Mouse (Mus musculus) adrenal gland, adult (tissue): ENCODE data around the gene Tmem117.

Experiments used
- DNase-seq, 2 experiments: peaks; one replicate each; pipeline ENCODE4 v3.0.0; 2022 to 2023; ENCODE audit warnings: low spot score in 1 of 2; ENCODE audit not compliant: inconsistent age in 2 of 2

The Tmem117 gene

GRCm38 (mm10) chr15:94864134-94864533 lies 235.1 kb downstream of the Tmem117 start:
- no peak for DNase-seq

DNA sequence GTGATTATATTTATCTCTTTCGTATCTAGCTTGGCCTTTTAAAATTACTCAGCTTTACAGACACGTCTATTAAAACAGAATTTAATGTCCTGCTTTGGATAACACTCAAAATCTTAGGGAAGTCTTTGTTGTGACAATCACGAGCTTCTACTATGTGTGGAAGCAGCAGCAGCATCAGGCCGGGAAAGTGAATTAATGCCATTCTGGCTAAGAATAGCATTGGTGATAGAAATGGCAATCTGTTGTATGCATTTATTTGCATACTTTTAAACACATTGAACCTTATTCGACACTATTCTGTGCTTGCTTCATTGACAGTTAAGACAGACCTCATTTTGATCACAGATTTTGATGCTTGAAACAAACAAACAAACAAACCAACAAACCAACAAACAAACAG lies 239.3 kb downstream of the Tmem117 start:
- no peak for DNase-seq

- no peak for DNase-seq
Observed at GRCm38 (mm10) chr15:94885026-94885425, 256.0 kb downstream of the Tmem117 start.

DNA sequence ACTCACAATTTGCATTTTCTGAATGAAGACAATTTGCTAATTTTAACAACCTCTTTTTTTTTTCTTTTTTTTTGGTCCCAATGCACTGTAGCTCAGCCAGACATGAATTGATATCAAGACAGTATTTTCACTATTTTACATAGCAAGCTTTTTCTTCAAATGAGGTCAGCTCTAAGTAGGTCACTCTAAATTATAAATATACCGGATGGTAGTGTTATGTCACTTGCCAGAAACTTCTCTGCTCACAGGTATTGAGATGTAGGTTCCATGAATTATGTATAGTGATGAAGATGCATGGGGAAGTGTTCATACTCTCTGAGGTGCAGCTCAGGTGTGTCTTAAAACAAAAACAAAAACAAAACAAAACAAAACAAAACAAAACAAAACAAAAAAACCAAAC lies 264.2 kb downstream of the Tmem117 start:
- DNase-seq = no peak

GRCm38 (mm10) chr15:94894086-94894485 lies 265.1 kb downstream of the Tmem117 start:
- no peak for DNase-seq

- no peak for DNase-seq
Observed at GRCm38 (mm10) chr15:94895681-94896080, 266.6 kb downstream of the Tmem117 start.

GRCm38 (mm10) chr15:94903188-94903587 lies 274.2 kb downstream of the Tmem117 start:
- DNase-seq = no peak

- no peak for DNase-seq
Observed at GRCm38 (mm10) chr15:94904672-94905407, 275.8 kb downstream of the Tmem117 start.

- DNase-seq = no peak
Observed at GRCm38 (mm10) chr15:94921672-94922071, 292.6 kb downstream of the Tmem117 start.

DNA sequence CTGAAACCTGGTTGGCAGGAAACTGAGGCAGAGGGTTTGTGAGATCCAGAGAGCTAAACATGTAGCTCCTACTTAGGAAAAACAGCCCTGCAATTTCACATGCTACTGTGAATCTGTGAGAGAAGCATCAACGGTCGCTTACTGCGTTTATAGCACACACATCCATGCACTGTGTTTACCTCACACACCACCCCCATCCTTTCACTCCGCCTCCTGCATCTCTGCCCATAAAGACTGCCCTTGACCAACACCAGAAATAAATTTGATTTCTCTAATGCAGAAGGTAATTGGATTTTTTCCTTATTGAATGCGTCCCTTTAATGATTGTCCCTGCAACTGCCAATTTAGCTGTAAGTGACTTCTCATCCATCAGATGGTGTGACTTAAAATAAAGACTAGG lies 299.0 kb downstream of the Tmem117 start:
- DNase-seq = no peak

DNA sequence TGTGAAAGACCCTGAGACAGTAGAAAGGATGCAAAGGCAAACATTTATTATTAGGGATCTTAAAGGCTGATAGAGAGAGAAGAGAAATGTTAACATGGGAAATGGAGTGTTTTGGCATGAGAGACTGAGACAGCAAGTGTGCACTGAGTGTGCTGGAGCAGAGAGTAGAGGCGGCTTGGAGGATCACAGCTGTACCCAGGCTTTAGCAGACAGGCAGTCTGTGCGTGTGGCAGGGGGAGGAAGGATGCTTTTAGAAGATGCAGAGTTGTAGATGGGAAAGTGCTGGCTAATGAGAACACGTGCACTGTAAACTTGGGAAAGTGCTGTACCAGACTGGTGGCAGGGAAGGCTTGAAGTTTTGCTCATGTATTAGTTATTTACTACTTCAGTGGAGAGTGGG lies 301.7 kb downstream of the Tmem117 start:
- DNase-seq = no peak

DNA sequence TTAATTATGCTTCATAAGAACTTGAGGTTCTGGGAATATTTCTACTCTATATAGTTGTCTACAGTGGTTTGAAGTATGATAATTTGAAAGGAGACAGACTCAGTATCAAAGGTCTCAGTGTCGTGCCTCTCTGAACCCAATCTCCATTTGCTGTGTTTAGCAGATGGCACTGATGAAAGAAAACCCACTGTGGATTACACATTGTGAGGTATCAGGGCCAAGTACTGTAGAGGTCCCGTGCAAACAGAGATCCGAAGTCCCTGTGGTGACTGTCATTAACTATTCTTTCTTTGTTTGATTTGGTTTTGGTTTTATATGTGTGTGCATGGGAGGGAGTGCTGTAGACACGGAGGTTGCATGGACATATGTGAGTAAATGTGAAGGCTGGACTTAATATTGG lies 304.0 kb downstream of the Tmem117 start:
- no peak for DNase-seq

GRCm38 (mm10) chr15:94933480-94933879 lies 304.4 kb downstream of the Tmem117 start:
- no peak for DNase-seq

GRCm38 (mm10) chr15:94941954-94942353 lies 312.9 kb downstream of the Tmem117 start:
- DNase-seq = no peak

DNA sequence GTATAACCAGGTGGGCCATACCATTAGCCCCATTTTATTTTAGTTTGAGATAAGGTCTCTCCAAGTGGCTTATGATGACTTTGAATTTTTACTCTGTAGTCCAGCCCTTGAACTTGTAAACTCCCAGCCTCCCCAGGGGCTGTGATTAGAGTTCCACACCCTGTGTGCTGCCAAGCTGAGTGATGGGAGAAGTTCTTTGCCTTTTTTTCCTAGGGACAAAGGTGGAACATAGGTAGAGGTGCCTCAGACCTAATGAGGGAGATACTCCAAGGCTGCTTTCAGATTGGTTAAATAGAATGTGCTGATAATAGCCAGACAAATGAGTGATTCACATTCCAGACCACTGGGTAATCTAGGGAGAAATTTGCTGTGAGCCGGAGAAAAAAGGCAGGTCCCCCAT lies 313.4 kb downstream of the Tmem117 start:
- no peak for DNase-seq

DNA sequence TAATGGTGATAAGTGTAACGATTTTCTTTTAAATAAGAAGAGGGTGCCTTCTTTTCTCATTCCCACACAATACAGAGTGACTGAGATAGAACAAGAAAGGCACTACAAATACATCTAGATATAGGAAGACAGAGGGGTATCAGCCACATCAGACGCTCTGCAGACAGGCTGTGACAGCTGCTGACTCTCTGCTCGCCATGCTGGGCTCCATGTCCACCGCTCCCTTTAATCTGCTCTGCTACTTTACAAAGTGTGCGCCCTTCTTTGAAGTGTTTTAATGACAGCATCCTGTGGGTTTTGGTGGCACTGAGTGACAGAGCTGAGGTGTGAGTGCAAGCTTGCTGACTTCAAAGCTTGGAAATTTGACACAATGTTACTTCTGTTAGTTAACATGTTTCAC lies 314.9 kb downstream of the Tmem117 start:
- no peak for DNase-seq

- no peak for DNase-seq
Observed at GRCm38 (mm10) chr15:94951382-94952048, 322.5 kb downstream of the Tmem117 start.

- DNase-seq = no peak
Observed at GRCm38 (mm10) chr15:94956697-94957096, 327.7 kb downstream of the Tmem117 start.

DNA sequence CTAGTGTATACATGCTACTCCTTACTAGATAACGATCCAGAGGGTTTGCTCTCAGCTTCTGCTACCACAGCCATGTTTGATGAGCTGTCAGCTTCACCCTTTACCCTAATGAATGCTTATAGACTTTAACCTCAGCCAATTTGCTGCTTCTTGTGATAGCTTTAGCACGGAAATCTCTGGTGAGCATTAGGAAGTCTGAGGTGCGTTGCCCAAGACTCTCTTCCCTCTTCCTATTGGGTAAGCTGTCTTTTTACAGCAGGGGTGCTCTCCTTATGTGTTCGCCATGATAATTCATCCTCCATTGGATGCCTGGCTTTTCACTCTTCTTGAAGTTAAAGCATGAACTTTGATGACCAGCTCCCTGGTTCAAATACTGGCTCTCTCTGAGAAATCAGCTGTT lies 328.2 kb downstream of the Tmem117 start:
- DNase-seq = no peak

GRCm38 (mm10) chr15:94967004-94967403 lies 338.0 kb downstream of the Tmem117 start:
- no peak for DNase-seq

DNA sequence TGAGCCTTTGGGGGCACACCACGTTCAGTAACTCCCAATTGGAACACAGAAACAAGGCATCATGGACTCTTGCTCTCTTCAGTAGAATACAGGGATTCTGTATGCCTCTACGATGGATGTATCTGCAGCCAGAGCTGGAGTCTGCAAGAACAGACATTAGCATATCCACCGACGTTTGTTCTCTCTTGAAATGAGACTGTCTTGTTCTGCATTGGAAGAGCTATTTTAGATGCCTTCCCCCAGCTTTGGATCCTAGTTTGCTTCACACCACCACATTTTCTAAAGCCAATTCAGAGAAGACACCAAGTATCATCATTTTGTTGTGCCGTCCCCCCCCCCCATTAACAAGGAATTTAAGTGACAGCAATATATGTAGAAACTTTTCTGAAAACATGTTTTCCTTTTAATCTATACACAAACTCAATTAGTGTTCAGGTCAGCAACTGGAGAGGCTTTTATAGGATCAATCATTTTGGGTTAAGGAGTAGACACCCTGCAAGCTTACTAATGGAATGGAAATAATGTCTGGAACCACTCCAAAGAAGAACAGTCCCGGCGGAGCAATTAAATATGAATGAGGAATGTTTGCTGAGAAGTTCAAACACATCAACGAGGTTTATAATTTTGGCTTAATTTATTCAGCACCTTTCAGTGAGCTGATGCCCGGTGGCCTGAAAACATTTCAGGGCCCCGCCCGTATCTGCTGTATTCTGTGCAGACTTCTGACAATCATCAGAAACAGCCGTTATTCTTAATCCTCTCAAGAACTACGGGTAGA lies 339.6 kb downstream of the Tmem117 start:
- DNase-seq = no peak

DNA sequence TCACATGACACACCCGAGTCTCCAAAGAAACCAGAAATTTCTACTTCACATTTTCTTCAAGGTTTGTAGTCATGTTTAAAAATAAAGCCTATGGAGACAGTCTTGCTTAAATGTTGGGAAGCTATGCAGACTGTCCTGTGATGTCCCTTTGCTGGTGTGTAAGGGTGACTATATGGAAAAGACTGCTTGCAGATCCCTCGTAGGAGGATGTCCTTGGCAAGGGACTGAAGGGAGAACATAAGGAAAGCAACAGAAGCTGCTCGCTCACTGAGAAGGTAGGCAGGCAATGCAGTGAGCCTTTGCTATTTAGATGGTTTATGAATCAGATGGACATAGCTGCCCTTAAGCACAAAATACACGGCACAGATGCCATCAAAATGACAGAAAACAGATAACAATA lies 352.8 kb downstream of the Tmem117 start:
- DNase-seq = no peak
